Mouse (Mus musculus): ENCODE results near the gene Pappa2. TPM values are rescaled to one million over a fixed set of nuclear protein-coding genes. Genes with fewer than 3 reads are reported as not detected.

The Pappa2 gene
- polyA plus RNA-seq, 1 experiment, result not detected

- Histone ChIP-seq H3K9me3 (no peaks in the 10 kb centered on the region), H3K36me3 (replicated peaks; ENCODE audit: low read length) (no peaks in the 10 kb centered on the region), H3K4me1 (no peaks in the 10 kb centered on the region), H3K27me3 (replicated peaks) (no peaks in the 10 kb centered on the region), H3K4me3 (replicated peaks) (no peak overlapping the region)
- TF ChIP-seq FLI1 (IDR thresholded peaks at IDR 0.05; ENCODE audit: low read length) (no peak), GATA1 (IDR thresholded peaks at IDR 0.05; ENCODE audit: borderline replicate concordance, low read length) (no peak)
Measured at GRCm38 (mm10) chr1:158811887-158812286, 168.4 kb downstream of the Pappa2 start.

DNA sequence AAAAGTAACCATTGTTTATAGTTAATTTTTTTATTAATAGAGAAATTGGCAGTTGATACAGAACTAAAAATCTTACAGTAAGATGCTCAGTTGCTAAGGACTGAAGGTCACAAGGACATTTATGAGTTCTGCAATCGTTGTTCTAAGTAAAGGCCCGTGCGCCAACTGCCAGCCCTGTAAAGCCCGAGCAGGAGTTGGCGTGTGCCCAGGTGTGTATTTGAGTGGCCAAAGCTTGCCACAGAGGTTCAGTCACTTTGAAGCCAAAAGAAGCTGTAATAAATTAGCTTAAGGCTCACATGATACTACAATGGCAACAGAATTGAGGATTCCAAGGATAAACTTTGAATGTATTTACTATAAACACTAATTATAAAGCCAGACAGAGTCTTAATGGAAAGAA lies 204.8 kb downstream of the Pappa2 start:
- Histone ChIP-seq H3K36me3 (replicated peaks; ENCODE audit: low read length) (no peaks in the 10 kb centered on the region), H3K9me3 (peaks cover 4% of the 10 kb centered on the region; the same call in 1 of the 2 replicates), H3K27me3 (replicated peaks) (no peaks in the 10 kb centered on the region), H3K4me3 (replicated peaks) (no peak overlapping the region), H3K4me1 (no peaks in the 10 kb centered on the region)
- no peak for TF ChIP-seq FLI1 (IDR thresholded peaks at IDR 0.05; ENCODE audit: low read length)
- no peak for TF ChIP-seq GATA1 (IDR thresholded peaks at IDR 0.05; ENCODE audit: borderline replicate concordance, low read length)

DNA sequence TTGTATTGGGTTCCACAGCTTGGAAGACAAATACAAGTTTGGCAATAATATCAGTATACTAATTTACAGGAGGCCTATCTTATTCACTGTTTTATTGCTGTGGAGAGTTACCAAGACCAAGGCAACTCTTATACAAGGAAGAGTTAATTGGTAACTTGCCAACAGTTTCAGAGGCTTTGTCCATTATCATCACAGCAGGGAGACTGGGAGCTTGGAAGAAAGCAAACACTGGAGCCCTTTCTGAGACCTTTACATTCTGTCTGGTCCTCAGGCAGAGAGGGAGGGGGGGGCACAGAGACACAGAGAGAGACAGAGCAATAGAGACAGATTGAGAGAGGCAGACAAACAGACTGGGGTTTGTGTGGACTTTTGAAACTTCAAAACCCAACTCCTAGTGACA lies 207.2 kb downstream of the Pappa2 start:
- Histone ChIP-seq H3K4me3 (replicated peaks) (no peak overlapping the region), H3K9me3 (peaks cover 4% of the 10 kb centered on the region; the same call in 1 of the 2 replicates), H3K36me3 (replicated peaks; ENCODE audit: low read length) (no peaks in the 10 kb centered on the region), H3K4me1 (no peaks in the 10 kb centered on the region), H3K27me3 (replicated peaks) (no peaks in the 10 kb centered on the region)
- TF ChIP-seq FLI1 (IDR thresholded peaks at IDR 0.05; ENCODE audit: low read length), result no peak
- TF ChIP-seq GATA1 (IDR thresholded peaks at IDR 0.05; ENCODE audit: borderline replicate concordance, low read length), result no peak

DNA sequence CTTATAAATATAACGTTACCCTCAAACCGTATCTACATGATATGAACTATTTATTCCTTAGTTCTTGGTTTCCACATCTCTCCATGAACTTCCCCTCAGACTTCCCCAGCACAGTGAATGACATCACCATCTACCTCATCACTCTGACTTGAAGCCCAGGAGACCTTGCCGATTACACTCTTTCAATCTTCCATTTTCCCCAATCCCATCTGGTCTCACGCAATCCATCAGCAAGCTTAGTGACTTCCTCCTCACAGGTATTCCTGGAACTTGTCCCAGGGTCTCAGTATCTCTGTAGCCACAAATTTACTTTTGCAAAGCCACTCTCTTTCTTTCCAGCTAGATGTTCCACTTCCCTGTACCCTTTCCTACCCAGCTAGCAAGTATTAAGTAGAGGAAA lies 209.5 kb downstream of the Pappa2 start:
- Histone ChIP-seq H3K9me3 (peaks cover 7% of the 10 kb centered on the region), H3K27me3 (replicated peaks) (no peaks in the 10 kb centered on the region), H3K4me1 (no peaks in the 10 kb centered on the region), H3K36me3 (replicated peaks; ENCODE audit: low read length) (no peaks in the 10 kb centered on the region), H3K4me3 (replicated peaks) (no peak overlapping the region)
- TF ChIP-seq FLI1 (IDR thresholded peaks at IDR 0.05; ENCODE audit: low read length) (no peak), GATA1 (IDR thresholded peaks at IDR 0.05; ENCODE audit: borderline replicate concordance, low read length) (no peak)

DNA sequence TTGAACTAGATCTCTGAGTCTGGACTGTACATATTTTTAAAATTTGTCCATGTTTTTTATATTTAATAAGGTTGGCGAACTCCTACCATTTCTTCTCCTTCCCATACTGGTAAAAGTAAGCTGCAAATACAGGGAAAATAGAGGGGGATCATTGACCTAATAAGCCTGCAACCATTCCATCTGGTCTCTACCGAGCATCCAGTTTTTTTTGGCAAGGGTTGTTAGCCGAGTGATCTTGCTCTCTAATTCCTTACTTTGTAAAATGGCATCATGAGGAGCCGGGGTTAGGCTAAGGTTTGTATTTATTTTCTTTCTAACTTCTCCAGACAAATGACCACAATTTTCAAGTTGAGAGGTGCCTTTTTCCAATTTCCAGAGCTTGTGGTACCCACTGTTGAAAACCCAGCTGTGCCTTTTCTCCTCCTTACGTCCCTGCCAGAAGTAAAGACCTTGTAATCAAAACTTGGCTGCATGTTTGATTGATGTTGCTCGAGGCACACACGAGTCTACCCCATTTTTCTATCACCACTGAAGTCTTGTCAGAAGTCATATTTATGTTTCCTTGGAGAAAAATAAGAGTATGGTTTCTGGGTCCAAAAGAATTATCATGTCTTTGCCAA lies 210.1 kb downstream of the Pappa2 start:
- H3K4me1 ChIP-seq, result no peaks in the 10 kb centered on the region
- H3K9me3 ChIP-seq, result peaks cover 7% of the 10 kb centered on the region
- no peaks in the 10 kb centered on the region for H3K36me3 ChIP-seq (replicated peaks; ENCODE audit: low read length)
- H3K4me3 ChIP-seq (replicated peaks), result no peak overlapping the region
- TF ChIP-seq FLI1 (IDR thresholded peaks at IDR 0.05; ENCODE audit: low read length), result no peak
- TF ChIP-seq GATA1 (IDR thresholded peaks at IDR 0.05; ENCODE audit: borderline replicate concordance, low read length), result no peak
- no peaks in the 10 kb centered on the region for H3K27me3 ChIP-seq (replicated peaks)

DNA sequence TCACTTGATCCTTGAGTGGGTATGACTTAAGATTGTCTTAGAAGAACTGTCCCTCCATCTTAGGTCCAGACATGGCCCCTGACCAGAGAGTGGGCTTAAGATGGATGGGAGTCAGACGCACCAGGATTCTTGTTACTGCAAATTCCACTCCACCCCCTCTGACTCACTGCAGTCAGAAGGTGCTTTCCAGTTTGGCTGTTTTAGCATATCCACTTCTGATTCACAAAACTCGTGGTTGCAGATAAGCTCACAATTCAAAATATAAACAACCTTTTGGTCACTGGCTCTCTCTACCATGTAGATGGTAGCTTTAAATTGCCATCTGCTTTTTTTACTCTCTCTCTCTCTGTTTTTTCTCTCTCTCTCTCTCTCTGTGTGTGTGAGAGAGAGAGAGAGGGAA lies 214.4 kb downstream of the Pappa2 start:
- Histone ChIP-seq H3K4me3 (replicated peaks) (no peak overlapping the region), H3K4me1 (no peaks in the 10 kb centered on the region), H3K9me3 (peaks cover 7% of the 10 kb centered on the region), H3K27me3 (replicated peaks) (no peaks in the 10 kb centered on the region), H3K36me3 (replicated peaks; ENCODE audit: low read length) (no peaks in the 10 kb centered on the region)
- TF ChIP-seq GATA1 (IDR thresholded peaks at IDR 0.05; ENCODE audit: borderline replicate concordance, low read length), result no peak
- no peak for TF ChIP-seq FLI1 (IDR thresholded peaks at IDR 0.05; ENCODE audit: low read length)

GRCm38 (mm10) chr1:158764727-158765126 lies 215.6 kb downstream of the Pappa2 start:
- H3K4me1 ChIP-seq, result no peaks in the 10 kb centered on the region
- TF ChIP-seq FLI1 (IDR thresholded peaks at IDR 0.05; ENCODE audit: low read length) (no peak), GATA1 (IDR thresholded peaks at IDR 0.05; ENCODE audit: borderline replicate concordance, low read length) (no peak)
- H3K4me3 ChIP-seq (replicated peaks), result no peak overlapping the region
- no peaks in the 10 kb centered on the region for H3K27me3 ChIP-seq (replicated peaks)
- H3K9me3 ChIP-seq, result peaks cover 7% of the 10 kb centered on the region
- no peaks in the 10 kb centered on the region for H3K36me3 ChIP-seq (replicated peaks; ENCODE audit: low read length)

DNA sequence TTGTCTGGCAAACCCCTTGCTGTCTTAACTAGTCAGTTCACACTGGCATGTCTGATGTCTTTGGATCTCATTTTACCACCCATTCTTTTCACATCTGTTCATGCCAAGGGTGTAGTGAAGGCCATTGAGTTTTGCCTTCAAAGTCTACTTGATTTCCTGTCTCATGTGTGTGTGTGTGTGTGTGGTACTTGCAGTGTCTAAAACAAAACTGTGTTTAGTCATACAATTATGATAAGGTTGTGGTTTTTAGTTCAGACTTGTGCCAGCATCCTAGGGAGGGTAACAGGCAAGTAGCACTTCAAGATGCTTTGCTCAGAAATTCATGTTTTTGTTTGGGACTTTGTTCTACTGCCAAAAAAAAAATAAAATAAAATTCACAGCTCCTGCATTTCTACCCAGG lies 216.1 kb downstream of the Pappa2 start:
- no peak for TF ChIP-seq FLI1 (IDR thresholded peaks at IDR 0.05; ENCODE audit: low read length)
- no peak for TF ChIP-seq GATA1 (IDR thresholded peaks at IDR 0.05; ENCODE audit: borderline replicate concordance, low read length)
- no peak overlapping the region for H3K4me3 ChIP-seq (replicated peaks)
- peaks cover 7% of the 10 kb centered on the region for H3K9me3 ChIP-seq
- no peaks in the 10 kb centered on the region for H3K36me3 ChIP-seq (replicated peaks; ENCODE audit: low read length)
- no peaks in the 10 kb centered on the region for H3K4me1 ChIP-seq
- H3K27me3 ChIP-seq (replicated peaks), result no peaks in the 10 kb centered on the region

- no peaks in the 10 kb centered on the region for H3K36me3 ChIP-seq (replicated peaks; ENCODE audit: low read length)
- no peak overlapping the region for H3K4me3 ChIP-seq (replicated peaks)
- TF ChIP-seq GATA1 (IDR thresholded peaks at IDR 0.05; ENCODE audit: borderline replicate concordance, low read length), result no peak
- no peak for TF ChIP-seq FLI1 (IDR thresholded peaks at IDR 0.05; ENCODE audit: low read length)
- H3K27me3 ChIP-seq (replicated peaks), result no peaks in the 10 kb centered on the region
- H3K4me1 ChIP-seq, result no peaks in the 10 kb centered on the region
- no peaks in the 10 kb centered on the region for H3K9me3 ChIP-seq
Measured at GRCm38 (mm10) chr1:158748356-158749096, 231.8 kb downstream of the Pappa2 start.

- no peaks in the 10 kb centered on the region for H3K4me1 ChIP-seq
- no peaks in the 10 kb centered on the region for H3K27me3 ChIP-seq (replicated peaks)
- H3K4me3 ChIP-seq (replicated peaks), result no peak overlapping the region
- TF ChIP-seq FLI1 (IDR thresholded peaks at IDR 0.05; ENCODE audit: low read length), result no peak
- TF ChIP-seq GATA1 (IDR thresholded peaks at IDR 0.05; ENCODE audit: borderline replicate concordance, low read length), result no peak
- no peaks in the 10 kb centered on the region for H3K36me3 ChIP-seq (replicated peaks; ENCODE audit: low read length)
- peaks cover 2% of the 10 kb centered on the region; the same call in 1 of the 2 replicates for H3K9me3 ChIP-seq
Measured at GRCm38 (mm10) chr1:158741449-158741848, 238.8 kb downstream of the Pappa2 start.

All from megakaryocyte, embryonic 14.5 days (primary cell).